24 mouse cellular contexts compared by ENCODE assay signal in genomic region chr9:50918131-50918530, GRCm38 (mm10).
DNase-seq lines count a peak whose midpoint lies in the region; ATAC-seq and TF ChIP-seq lines count a peak whose summit lies in the region.
"Had no signal": no experiment of that assay in that cellular context is flagged by ENCODE, and none has a peak within 500 bp of the region (broad histone marks: within the 10 kb centered on the region; RNA-seq: fewer than 3 reads in every experiment).

No protein-coding gene starts in this region.

- H3K4me3 ChIP-seq in intestine, postnatal 0 days (ENCODE audit: low read depth, low read length), result no peak overlapping the region
- H3K4me3 ChIP-seq in intestine, embryonic 15.5 days (replicated peaks), result no peak overlapping the region
- no peak overlapping the region for H3K4me3 ChIP-seq in stomach, embryonic 14.5 days (ENCODE audit: low read depth, low read length)
- no peak overlapping the region for H3K4me3 ChIP-seq in stomach, embryonic 16.5 days (replicated peaks; ENCODE audit: low read length)
- H3K4me3 ChIP-seq in midbrain, embryonic 11.5 days (ENCODE audit: low read depth, low read length), result no peak overlapping the region
- H3K4me3 ChIP-seq: embryonic facial prominence, embryonic 10.5 days; embryonic facial prominence, embryonic 12.5 days; forebrain, embryonic 13.5 days; forebrain, embryonic 15.5 days had no signal

- H3K4me1 ChIP-seq in intestine, postnatal 0 days (replicated peaks; ENCODE audit: control insufficient read depth, insufficient read depth, low read length), result no peaks in the 10 kb centered on the region
- H3K4me1 ChIP-seq in intestine, embryonic 15.5 days (replicated peaks), result no peaks in the 10 kb centered on the region
- H3K4me1 ChIP-seq in stomach, embryonic 14.5 days (ENCODE audit: control insufficient read depth, insufficient read depth, low read length), result no peaks in the 10 kb centered on the region
- no peaks in the 10 kb centered on the region; the same call in 1 of the 2 replicates for H3K4me1 ChIP-seq in stomach, embryonic 16.5 days (ENCODE audit: control insufficient read depth, insufficient read depth, low read length)
- H3K4me1 ChIP-seq in midbrain, embryonic 11.5 days (ENCODE audit: control insufficient read depth, insufficient read depth, low read length), result no peaks in the 10 kb centered on the region
- H3K4me1 ChIP-seq: embryonic facial prominence, embryonic 10.5 days; forebrain, embryonic 13.5 days; forebrain, embryonic 15.5 days had no signal

- no peak overlapping the region for H3K9ac ChIP-seq in intestine, postnatal 0 days (ENCODE audit: low read depth, low read length)
- no peak overlapping the region for H3K9ac ChIP-seq in intestine, embryonic 15.5 days
- H3K9ac ChIP-seq in stomach, embryonic 14.5 days (replicated peaks; ENCODE audit: low read depth, low read length), result no peak overlapping the region
- no peak overlapping the region for H3K9ac ChIP-seq in stomach, embryonic 16.5 days (ENCODE audit: low read length)
- no peak overlapping the region for H3K9ac ChIP-seq in midbrain, embryonic 11.5 days (ENCODE audit: low read length)
- H3K9ac ChIP-seq: embryonic facial prominence, embryonic 12.5 days; forebrain, embryonic 13.5 days; forebrain, embryonic 15.5 days had no signal

- 0 out of 2 replicates have a peak, but pooled peaks have one; percentile 11 for TF ChIP-seq CTCF in intestine, postnatal 0 days (IDR thresholded peaks at IDR 0.05; ENCODE audit: low read depth)

- no peak for DNase-seq in lung, adult 18-20 months
- DNase-seq in midbrain, embryonic 11.5 days (ENCODE audit: low spot score, missing footprints), result no peak
- DNase-seq: adrenal gland, adult 8-10 months; adrenal gland, postnatal 14 days; adrenal gland, postnatal 36 days; B cell, adult 2 months; cerebellum, adult 11-12 months; cerebellum, adult 2 months; cerebellum, adult 9-10 months; cerebellum, postnatal 10 days; cerebellum, postnatal 25 days had no signal

- no peak overlapping the region for H3K4me2 ChIP-seq in intestine, postnatal 0 days (replicated peaks; ENCODE audit: low read depth)
- no peak overlapping the region for H3K4me2 ChIP-seq in intestine, embryonic 15.5 days (replicated peaks)
- no peak overlapping the region for H3K4me2 ChIP-seq in stomach, embryonic 14.5 days (replicated peaks; ENCODE audit: low read depth, low read length)
- H3K4me2 ChIP-seq in stomach, embryonic 16.5 days (ENCODE audit: low read depth, low read length), result no peak overlapping the region
- no peak overlapping the region for H3K4me2 ChIP-seq in midbrain, embryonic 11.5 days
- H3K4me2 ChIP-seq: embryonic facial prominence, embryonic 12.5 days; forebrain, embryonic 13.5 days; forebrain, embryonic 15.5 days had no signal

- ATAC-seq in intestine, postnatal 0 days, result no peak
- ATAC-seq in intestine, embryonic 15.5 days, result no peak
- peak; percentile 53 for ATAC-seq in stomach, embryonic 14.5 days (ENCODE audit: insufficient number of reproducible peaks, insufficient read depth, low FRiP score, low read depth)
- ATAC-seq in stomach, embryonic 16.5 days (ENCODE audit: insufficient read depth, low FRiP score), result peak; percentile 47; the same call in 1 of the 2 replicates
- ATAC-seq in midbrain, embryonic 11.5 days (ENCODE audit: low FRiP score), result no peak
- ATAC-seq: activated CD4-positive, CD25-positive, alpha-beta regulatory T cell, adult 4 months; CD4-positive, CD25-positive, alpha-beta regulatory T cell, adult 4 months; forebrain, embryonic 13.5 days; forebrain, embryonic 15.5 days; Patski had no signal

- H3K36me3 ChIP-seq in intestine, postnatal 0 days (ENCODE audit: control insufficient read depth, insufficient read depth), result 0 out of 2 replicates have a peak, but pooled peaks cover 3% of the 10 kb centered on the region
- H3K36me3 ChIP-seq in intestine, embryonic 15.5 days, result peaks cover 4% of the 10 kb centered on the region; the same call in 1 of the 2 replicates
- H3K36me3 ChIP-seq in stomach, embryonic 14.5 days (ENCODE audit: control insufficient read depth, insufficient read depth, low read length), result no peaks in the 10 kb centered on the region
- H3K36me3 ChIP-seq in stomach, embryonic 16.5 days (ENCODE audit: control insufficient read depth, insufficient read depth, low read length), result no peaks in the 10 kb centered on the region
- no peaks in the 10 kb centered on the region for H3K36me3 ChIP-seq in midbrain, embryonic 11.5 days (ENCODE audit: control insufficient read depth, insufficient read depth, low read length)
- H3K36me3 ChIP-seq: embryonic facial prominence, embryonic 12.5 days had no signal

- H3K27me3 ChIP-seq in intestine, postnatal 0 days (replicated peaks; ENCODE audit: control insufficient read depth, insufficient read depth, low read length), result no peaks in the 10 kb centered on the region
- no peaks in the 10 kb centered on the region for H3K27me3 ChIP-seq in intestine, embryonic 15.5 days (replicated peaks)
- no peaks in the 10 kb centered on the region for H3K27me3 ChIP-seq in stomach, embryonic 14.5 days (ENCODE audit: control insufficient read depth, insufficient read depth, low read length)
- H3K27me3 ChIP-seq in stomach, embryonic 16.5 days (ENCODE audit: control insufficient read depth, insufficient read depth, low read length), result no peaks in the 10 kb centered on the region
- H3K27me3 ChIP-seq in midbrain, embryonic 11.5 days (ENCODE audit: control insufficient read depth, insufficient read depth, low read length), result no peaks in the 10 kb centered on the region
- H3K27me3 ChIP-seq: CH12.LX; embryonic facial prominence, embryonic 12.5 days; forebrain, embryonic 13.5 days; forebrain, embryonic 15.5 days; Patski had no signal

- WGBS in intestine, postnatal 0 days, result 33% methylated on average over 3 of the region's 3 CpGs
- 46% methylated on average over 3 of the region's 3 CpGs for WGBS in intestine, embryonic 15.5 days
- WGBS in stomach, embryonic 14.5 days, result 58% methylated on average over 3 of the region's 3 CpGs
- WGBS in stomach, embryonic 16.5 days, result 57% methylated on average over 3 of the region's 3 CpGs
- 68% methylated on average over 3 of the region's 3 CpGs for WGBS in midbrain, embryonic 11.5 days

- no peaks in the 10 kb centered on the region for H3K9me3 ChIP-seq in intestine, postnatal 0 days (ENCODE audit: control insufficient read depth)
- no peaks in the 10 kb centered on the region for H3K9me3 ChIP-seq in intestine, embryonic 15.5 days
- no peaks in the 10 kb centered on the region for H3K9me3 ChIP-seq in stomach, embryonic 14.5 days (ENCODE audit: control insufficient read depth, low read depth, low read length)
- no peaks in the 10 kb centered on the region for H3K9me3 ChIP-seq in stomach, embryonic 16.5 days (replicated peaks; ENCODE audit: control insufficient read depth, low read length)
- no peaks in the 10 kb centered on the region for H3K9me3 ChIP-seq in midbrain, embryonic 11.5 days (ENCODE audit: control insufficient read depth, low read length)
- H3K9me3 ChIP-seq: embryonic facial prominence, embryonic 10.5 days; embryonic facial prominence, embryonic 12.5 days; forebrain, embryonic 13.5 days; forebrain, embryonic 15.5 days; G1E had no signal

- H3K27ac ChIP-seq in intestine, postnatal 0 days (ENCODE audit: low read depth, low read length), result no peak overlapping the region
- H3K27ac ChIP-seq in intestine, embryonic 15.5 days, result no peak overlapping the region
- no peak overlapping the region for H3K27ac ChIP-seq in stomach, embryonic 14.5 days (ENCODE audit: low read length)
- H3K27ac ChIP-seq in stomach, embryonic 16.5 days (ENCODE audit: low read length), result no peak overlapping the region
- no peak overlapping the region for H3K27ac ChIP-seq in midbrain, embryonic 11.5 days (ENCODE audit: low read depth, low read length)
- H3K27ac ChIP-seq: embryonic facial prominence, embryonic 10.5 days; embryonic facial prominence, embryonic 12.5 days; forebrain, embryonic 13.5 days; forebrain, embryonic 15.5 days had no signal

Comparison
In these comparisons a context has a peak if more than half of its experiments do, and no peak if none do; other contexts are left out.
1. ATAC-seq: peak in stomach, embryonic 14.5 days (single experiment) and stomach, embryonic 16.5 days (single experiment); none in intestine, postnatal 0 days (single experiment), intestine, embryonic 15.5 days (single experiment) and midbrain, embryonic 11.5 days (single experiment).